Mouse (Mus musculus): Measurements from ENCODE around the gene Spocd1.
A peak's percentile ranks its signal among the peaks of the same experiment; 100 is the strongest.
"Not testable (repeated sequence)": the region's sequence is repeated elsewhere in the genome, so short reads cannot be mapped to it uniquely, and the experiment has no call there.

Gene Spocd1

DNA sequence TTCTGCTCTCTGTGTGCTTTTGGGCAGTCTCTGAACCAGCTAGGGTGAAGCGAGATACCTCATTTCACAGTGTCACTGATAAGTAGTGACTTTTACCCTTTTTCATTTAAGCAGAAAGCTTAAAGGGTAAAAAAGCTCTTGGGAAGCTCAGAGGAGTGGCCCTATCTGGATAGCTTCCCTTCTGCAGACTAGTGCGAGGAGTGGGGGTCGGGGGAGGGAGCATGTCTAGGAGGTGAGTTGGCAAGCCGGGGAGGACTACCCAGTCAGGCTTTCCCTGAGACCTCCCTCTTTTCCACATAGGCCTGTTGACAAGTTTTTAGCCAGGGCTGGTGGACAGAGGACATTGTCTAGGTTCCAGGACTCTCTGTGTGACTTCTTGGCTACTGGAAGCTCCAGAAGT, at the start of gene Spocd1:
TSS of gene Spocd1 (plus strand) at position 301 of the 400 bp plus-strand sequence.
- no peak for DNase-seq (ENCODE audit: low read depth, low spot score)

GRCm38 (mm10) chr4:129880615-129881014, 48.4 kb upstream of the Spocd1 start:
- DNase-seq (ENCODE audit: low read depth, low spot score): no peak

DNA sequence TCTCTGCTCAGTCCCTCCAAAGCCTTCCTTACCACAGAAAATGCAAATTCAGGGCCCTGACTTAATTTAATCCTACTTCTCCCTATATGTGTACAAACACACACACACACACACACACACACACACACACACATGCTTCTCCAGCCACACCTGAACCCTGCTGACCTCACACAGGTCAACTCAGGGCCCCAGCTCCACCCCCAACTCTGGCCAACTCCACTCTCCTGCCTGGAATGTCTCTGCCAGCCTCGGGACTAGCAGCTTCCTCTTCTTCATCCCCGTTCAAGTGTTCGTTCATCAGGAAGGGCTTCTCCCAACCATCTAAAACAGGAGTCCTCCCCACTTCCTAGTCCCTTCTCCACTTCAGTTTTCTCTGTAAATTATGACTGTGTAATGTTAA, 47.4 kb upstream of the Spocd1 start:
- DNase-seq (ENCODE audit: low read depth, low spot score): no peak

GRCm38 (mm10) chr4:129882555-129883293, 46.3 kb upstream of the Spocd1 start:
- DNase-seq (ENCODE audit: low read depth, low spot score): no peak

DNA sequence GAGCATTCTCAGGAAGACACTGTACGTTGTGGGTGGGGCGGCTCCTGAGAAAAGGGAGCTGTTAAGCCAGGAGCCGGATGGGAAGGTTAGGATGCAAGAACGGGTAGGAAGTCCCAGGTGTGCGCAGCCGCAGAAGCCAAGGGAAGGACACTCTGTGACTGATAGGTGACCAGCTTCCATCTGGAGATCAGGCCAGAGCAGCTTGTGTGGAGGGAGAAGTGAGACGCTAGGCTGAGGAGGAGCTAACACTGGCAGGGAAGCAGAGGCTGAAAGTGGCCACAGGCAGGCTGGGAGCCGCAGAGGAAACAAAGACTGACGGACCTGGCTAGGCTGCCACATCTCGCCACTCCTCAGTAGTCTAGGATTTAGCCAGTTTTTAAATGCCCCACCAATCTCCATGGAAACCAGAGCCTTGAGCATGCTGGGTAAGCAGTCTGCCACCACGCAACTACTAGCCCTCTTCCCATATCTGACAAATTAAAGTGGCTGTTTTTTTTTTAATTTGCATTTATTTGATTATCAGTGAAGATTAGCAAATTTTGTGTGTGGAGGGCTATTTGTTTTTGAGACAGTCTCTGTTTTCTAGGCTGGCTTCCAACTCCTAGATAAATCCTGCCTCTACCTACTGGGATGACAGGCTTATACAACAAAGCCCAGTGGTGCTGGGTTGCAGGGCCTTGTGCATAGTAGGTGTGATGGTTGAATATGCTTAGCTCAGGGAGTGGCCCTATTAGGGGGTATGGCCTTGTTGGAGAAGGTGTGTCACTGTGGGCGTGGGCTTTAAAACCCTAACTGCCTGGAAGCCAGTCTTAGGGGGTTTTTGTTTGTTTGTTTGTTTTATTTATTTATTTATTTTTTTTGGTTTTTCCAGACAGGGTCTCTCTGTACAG, 44.8 kb upstream of the Spocd1 start:
- peak; percentile 91 for DNase-seq (ENCODE audit: low read depth, low spot score)

DNA sequence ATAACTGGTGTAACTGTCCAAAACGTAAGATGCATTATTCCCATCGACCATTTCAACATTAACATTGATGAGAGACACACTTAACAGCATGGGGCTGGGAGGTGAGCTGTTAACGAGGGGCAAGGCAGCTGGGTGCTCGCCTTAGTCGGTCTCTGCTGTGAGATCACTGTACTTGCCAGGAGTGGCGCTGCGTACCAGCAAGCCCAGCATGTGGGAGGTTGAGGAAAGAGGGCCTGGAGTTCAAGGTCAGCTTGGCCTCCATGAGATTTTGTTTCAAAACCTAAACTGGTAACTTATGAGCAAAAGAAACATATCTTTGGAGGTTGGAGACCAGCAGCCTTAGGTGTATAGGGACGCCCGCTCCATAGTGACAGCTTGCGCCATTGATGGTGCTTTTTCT, 39.4 kb upstream of the Spocd1 start:
- DNase-seq (ENCODE audit: low read depth, low spot score): peak; percentile 63

- peak; percentile 79 for DNase-seq (ENCODE audit: low read depth, low spot score)
Observed at GRCm38 (mm10) chr4:129890094-129890493, 39.0 kb upstream of the Spocd1 start.

DNA sequence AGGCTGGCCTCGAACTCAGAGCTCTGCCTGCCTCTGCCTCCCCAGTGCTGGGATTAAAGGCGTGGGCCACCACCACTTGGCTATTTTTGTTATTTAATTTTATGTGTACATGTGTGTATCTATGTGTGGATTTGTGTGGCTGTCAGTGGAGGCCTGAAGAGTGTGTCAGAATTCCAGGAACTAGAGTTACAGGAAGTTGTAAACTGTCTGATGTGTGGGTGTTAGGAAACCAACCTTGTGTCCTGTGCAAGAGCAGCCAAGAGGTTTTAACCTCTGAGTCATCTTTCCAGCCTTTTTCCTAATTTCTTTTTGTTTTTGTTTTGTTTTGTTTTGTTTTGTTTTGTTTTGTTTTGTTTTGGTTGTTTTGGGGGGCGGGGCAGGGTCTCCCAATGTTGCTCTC, 34.2 kb upstream of the Spocd1 start:
- no peak for DNase-seq (ENCODE audit: low read depth, low spot score)

DNA sequence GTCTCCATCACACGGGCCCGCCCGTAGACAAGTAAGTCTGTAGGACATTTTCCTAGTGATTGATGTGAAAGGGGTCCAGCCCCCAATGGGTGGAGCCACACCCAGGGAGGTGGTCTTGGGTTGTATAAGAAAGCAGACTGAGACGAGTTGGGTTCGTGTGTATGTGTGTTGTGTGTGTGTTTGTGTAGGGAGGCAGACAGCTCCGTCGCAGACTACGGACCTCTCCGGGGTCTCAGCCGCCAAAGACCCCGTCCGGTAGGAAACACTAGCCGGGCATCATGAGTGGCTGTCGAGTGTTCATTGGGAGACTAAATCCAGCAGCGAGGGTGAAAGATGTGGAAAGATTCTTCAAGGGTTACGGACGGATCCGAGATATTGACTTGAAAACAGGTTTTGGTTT, 30.2 kb upstream of the Spocd1 start:
- DNase-seq (ENCODE audit: low read depth, low spot score): not testable (repeated sequence)

DNA sequence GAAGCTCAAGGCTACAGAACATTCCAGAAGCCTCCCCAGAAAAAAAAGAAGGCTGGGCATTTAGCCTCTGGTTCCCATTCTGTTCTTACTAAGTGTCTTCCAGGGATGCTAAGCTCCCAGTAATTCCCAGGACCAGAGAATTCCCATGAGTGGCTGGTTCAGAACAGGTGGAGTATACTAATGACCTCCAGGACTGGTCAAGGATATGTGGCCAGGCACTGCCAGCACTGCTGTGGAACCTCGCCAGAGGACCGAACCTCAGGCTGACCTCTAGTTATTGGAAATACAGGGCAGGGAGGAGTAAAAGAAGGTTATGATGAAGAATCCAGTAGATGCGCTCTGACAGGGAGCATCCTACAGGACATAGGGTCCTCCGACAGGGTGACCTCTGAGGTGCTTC, 26.7 kb upstream of the Spocd1 start:
- no peak for DNase-seq (ENCODE audit: low read depth, low spot score)

GRCm38 (mm10) chr4:129903577-129903976, 25.5 kb upstream of the Spocd1 start:
- DNase-seq (ENCODE audit: low read depth, low spot score): no peak

- DNase-seq (ENCODE audit: low read depth, low spot score): no peak
Observed at GRCm38 (mm10) chr4:129905032-129905431, 24.0 kb upstream of the Spocd1 start.

GRCm38 (mm10) chr4:129906016-129906415, 23.0 kb upstream of the Spocd1 start:
- DNase-seq (ENCODE audit: low read depth, low spot score): no peak

GRCm38 (mm10) chr4:129908836-129909235, 20.2 kb upstream of the Spocd1 start:
- DNase-seq (ENCODE audit: low read depth, low spot score): no peak

DNA sequence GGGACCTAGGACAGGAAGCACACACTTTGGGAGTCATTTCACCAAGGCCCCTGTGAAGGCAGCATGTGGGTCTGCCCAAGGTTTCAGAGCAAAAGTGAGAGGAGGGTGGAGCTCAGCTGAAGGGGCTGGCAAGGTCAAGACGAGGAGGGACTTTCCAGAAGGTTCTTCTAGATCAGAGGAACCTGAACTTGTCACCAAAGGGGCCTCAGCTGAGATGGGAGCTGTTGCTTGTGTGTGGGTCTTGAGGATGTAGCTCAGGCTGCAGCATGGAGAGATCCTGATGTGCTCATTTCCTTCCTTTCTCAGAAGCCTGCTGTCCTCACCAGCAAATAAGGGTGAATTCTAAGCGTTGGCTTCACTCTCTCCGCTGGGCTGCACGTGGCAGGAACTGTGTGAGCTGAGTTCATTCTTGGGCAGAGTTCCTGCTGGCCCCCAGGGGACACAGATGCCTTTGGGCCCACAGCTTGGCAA, 19.8 kb upstream of the Spocd1 start:
- DNase-seq (ENCODE audit: low read depth, low spot score): no peak

DNA sequence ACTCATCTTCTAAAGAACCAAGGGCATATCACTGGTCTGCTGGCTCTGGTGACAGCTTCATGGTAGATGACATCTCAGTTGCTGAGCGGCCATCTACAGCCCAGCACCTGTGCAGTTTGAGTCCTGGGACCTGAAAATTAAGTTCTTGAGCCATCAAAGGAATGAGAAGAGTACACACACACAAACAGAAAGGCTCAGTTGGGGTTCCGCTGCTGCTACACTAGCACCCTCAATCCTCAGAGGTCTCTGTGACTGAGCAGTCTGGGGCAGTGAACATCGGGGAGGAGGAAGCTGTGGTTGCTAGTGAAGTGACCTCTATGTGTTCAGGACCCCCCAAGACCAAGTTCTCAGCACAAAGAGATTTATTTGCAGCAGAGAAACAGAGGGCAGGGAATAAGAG, 16.1 kb upstream of the Spocd1 start:
- no peak for DNase-seq (ENCODE audit: low read depth, low spot score)

DNA sequence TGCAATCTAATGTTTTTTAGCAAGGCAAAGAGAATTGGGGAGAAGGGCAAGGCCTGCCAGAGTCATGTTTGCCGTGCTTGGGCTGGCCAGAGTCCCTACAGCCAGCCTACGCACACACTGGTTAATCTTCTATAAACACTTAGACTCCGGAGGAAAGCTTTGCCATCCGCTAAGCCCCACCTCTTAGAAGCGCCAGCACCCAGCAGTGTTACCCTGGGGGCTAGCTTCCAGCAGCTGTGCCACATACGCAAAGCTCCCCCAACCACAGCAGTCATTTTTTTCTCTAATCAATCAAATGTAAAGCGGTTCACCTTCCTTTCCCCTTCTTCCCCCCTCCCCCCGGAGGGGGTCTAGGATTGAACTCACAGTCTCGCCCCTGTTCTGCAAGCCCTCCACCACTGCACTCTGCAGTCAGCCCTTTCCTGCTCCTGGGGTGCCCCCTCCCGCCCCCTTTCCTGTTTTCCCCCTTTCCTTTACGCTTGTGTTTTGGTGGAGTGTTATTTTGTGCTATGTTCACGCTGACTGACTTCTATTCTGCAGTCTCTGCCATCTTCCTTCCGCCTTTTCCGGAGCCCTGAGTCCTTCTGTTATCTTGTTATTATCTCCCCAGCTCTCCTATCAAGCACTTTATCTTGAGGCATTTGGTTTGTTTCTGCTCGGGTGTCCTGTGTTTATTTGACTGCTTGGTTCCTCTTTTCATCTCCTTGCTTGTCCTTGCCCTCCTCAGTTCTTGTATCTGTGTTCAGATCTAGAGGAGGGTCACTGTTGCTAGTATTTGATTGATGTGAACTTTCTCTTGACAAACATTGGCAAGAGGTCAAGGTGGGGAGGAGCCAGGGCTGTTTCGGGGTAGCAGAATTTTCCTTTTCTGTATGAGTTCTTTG, 15.0 kb upstream of the Spocd1 start:
- DNase-seq (ENCODE audit: low read depth, low spot score): no peak

- DNase-seq (ENCODE audit: low read depth, low spot score): no peak
Observed at GRCm38 (mm10) chr4:129914686-129915085, 14.4 kb upstream of the Spocd1 start.

GRCm38 (mm10) chr4:129915349-129915988, 13.6 kb upstream of the Spocd1 start:
- no peak for DNase-seq (ENCODE audit: low read depth, low spot score)

- no peak for DNase-seq (ENCODE audit: low read depth, low spot score)
Observed at GRCm38 (mm10) chr4:129916159-129916558, 12.9 kb upstream of the Spocd1 start.

GRCm38 (mm10) chr4:129917016-129917603, 11.9 kb upstream of the Spocd1 start:
- no peak for DNase-seq (ENCODE audit: low read depth, low spot score)

All from R1 (cell line).